Mouse (Mus musculus) embryonic facial prominence, embryonic 13.5 days (tissue): ENCODE measurements around the gene Tulp2. TPM values are rescaled to one million over a fixed set of nuclear protein-coding genes. Genes with fewer than 3 reads are reported as not detected.

Experiments
- ATAC-seq: fragments of 200-750 bp; cut with Nextera tagmentation; 2 replicates; pipeline ENCODE4 v1.8.0; 2017; ENCODE audit warnings: low read depth; ENCODE audit not compliant: insufficient number of reproducible peaks, insufficient read depth, low FRiP score, low TSS enrichment
- H3K27ac ChIP-seq: fragments of 300-500 bp; sonication (generic); 2 replicates; pipeline ENCODE4 v1.5.1; 2015; ENCODE audit warnings: moderate library complexity, mild to moderate bottlenecking, inconsistent platforms
- H3K27me3 ChIP-seq: fragments of 300-500 bp; sonication (generic); 2 replicates; pipeline ENCODE4 v1.6.1; 2015; ENCODE audit warnings: mild to moderate bottlenecking, inconsistent platforms
- H3K36me3 ChIP-seq: fragments of 300-500 bp; sonication (generic); 2 replicates; pipeline ENCODE4 v1.6.1; 2015; ENCODE audit warnings: mild to moderate bottlenecking, inconsistent platforms
- H3K4me1 ChIP-seq: fragments of 300-500 bp; sonication (generic); 2 replicates; pipeline ENCODE4 v1.6.1; 2015; ENCODE audit warnings: inconsistent platforms
- H3K4me2 ChIP-seq: fragments of 300-500 bp; sonication (generic); 2 replicates; pipeline ENCODE4 v1.6.1; 2015; ENCODE audit warnings: moderate library complexity, mild to moderate bottlenecking, inconsistent platforms
- H3K4me3 ChIP-seq: fragments of 300-500 bp; sonication (generic); 2 replicates; pipeline ENCODE4 v1.5.1; 2015; ENCODE audit warnings: mild to moderate bottlenecking, inconsistent platforms
- H3K9ac ChIP-seq: fragments of 300-500 bp; sonication (generic); 2 replicates; pipeline ENCODE4 v1.6.1; 2015; ENCODE audit warnings: mild to moderate bottlenecking, inconsistent platforms
- H3K9me3 ChIP-seq: fragments of 300-500 bp; sonication (generic); 2 replicates; pipeline ENCODE4 v1.6.1; 2016; ENCODE audit warnings: inconsistent platforms
- WGBS: fragments of 180-500 bp; shearing (Covaris S2); methylation state at CpG from one replicate; pipeline ENCODE4 v1.1.7; 2015; ENCODE audit warnings: mixed read lengths; 5-methylcytosine and 5-hydroxymethylcytosine counted together
- polyA plus RNA-seq: library from polyadenylated mRNA; unstranded; fragments of >200 nt; fragmentation: Nextera tagmentation; extraction: Ambion mirVana; gene quantifications from 2 replicates; pipeline ENCODE4 v1.2.1, GENCODE M21; 2015

The Tulp2 gene
- polyA plus RNA-seq, 1 experiment from 2014 or later: 0.59 TPM

GRCm38 (mm10) chr7:45549641-45550436 lies 68.2 kb downstream of the Tulp2 start:
- no peak overlapping the region for H3K4me2 ChIP-seq
- no peak overlapping the region for H3K4me3 ChIP-seq
- H3K27me3 ChIP-seq: no peaks in the 10 kb centered on the region
- 0 out of 2 replicates have a peak, but pooled peaks cover 5% of the 10 kb centered on the region for H3K4me1 ChIP-seq
- H3K9ac ChIP-seq: no peak overlapping the region
- no peaks in the 10 kb centered on the region for H3K36me3 ChIP-seq
- WGBS: 85% methylated on average over 16 of the region's 16 CpGs
- no peak for ATAC-seq
- no peaks in the 10 kb centered on the region for H3K9me3 ChIP-seq
- no peak overlapping the region for H3K27ac ChIP-seq

- H3K9ac ChIP-seq: no peak overlapping the region
- no peak overlapping the region for H3K27ac ChIP-seq
- H3K36me3 ChIP-seq: no peaks in the 10 kb centered on the region
- H3K4me3 ChIP-seq: no peak overlapping the region
- no peaks in the 10 kb centered on the region for H3K27me3 ChIP-seq
- 79% methylated on average over 11 of the region's 11 CpGs for WGBS
- no peaks in the 10 kb centered on the region for H3K9me3 ChIP-seq
- H3K4me1 ChIP-seq: 0 out of 2 replicates have a peak, but pooled peaks cover 6% of the 10 kb centered on the region
- ATAC-seq: no peak
- no peak overlapping the region for H3K4me2 ChIP-seq
Measured at GRCm38 (mm10) chr7:45550821-45551511, 69.3 kb downstream of the Tulp2 start.

GRCm38 (mm10) chr7:45551512-45551883 lies 69.8 kb downstream of the Tulp2 start:
- Histone ChIP-seq H3K4me1 (0 out of 2 replicates have a peak, but pooled peaks cover 9% of the 10 kb centered on the region), H3K27ac (no peak overlapping the region), H3K9ac (no peak overlapping the region), H3K27me3 (no peaks in the 10 kb centered on the region), H3K36me3 (no peaks in the 10 kb centered on the region), H3K4me3 (no peak overlapping the region), H3K9me3 (no peaks in the 10 kb centered on the region), H3K4me2 (no peak overlapping the region)
- 80% methylated on average over 8 of the region's 8 CpGs for WGBS
- ATAC-seq: no peak

- 0 out of 2 replicates have a peak, but pooled peaks cover 9% of the 10 kb centered on the region for H3K4me1 ChIP-seq
- no peaks in the 10 kb centered on the region for H3K27me3 ChIP-seq
- H3K9ac ChIP-seq: no peak overlapping the region
- ATAC-seq: no peak
- 61% methylated on average over 8 of the region's 8 CpGs for whole genome bisulfite sequencing
- H3K36me3 ChIP-seq: no peaks in the 10 kb centered on the region
- no peak overlapping the region for H3K4me3 ChIP-seq
- no peak overlapping the region for H3K4me2 ChIP-seq
- no peaks in the 10 kb centered on the region for H3K9me3 ChIP-seq
- no peak overlapping the region for H3K27ac ChIP-seq
Measured at GRCm38 (mm10) chr7:45553519-45553918, 71.8 kb downstream of the Tulp2 start.

GRCm38 (mm10) chr7:45553990-45554389 lies 72.3 kb downstream of the Tulp2 start:
- Histone ChIP-seq H3K4me2 (no peak overlapping the region), H3K27ac (no peak overlapping the region), H3K4me3 (no peak overlapping the region), H3K4me1 (0 out of 2 replicates have a peak, but pooled peaks cover 9% of the 10 kb centered on the region), H3K36me3 (no peaks in the 10 kb centered on the region), H3K9ac (no peak overlapping the region), H3K9me3 (no peaks in the 10 kb centered on the region), H3K27me3 (no peaks in the 10 kb centered on the region)
- ATAC-seq: no peak
- 88% methylated on average over 2 of the region's 2 CpGs for WGBS

- no peaks in the 10 kb centered on the region for H3K27me3 ChIP-seq
- H3K4me3 ChIP-seq: no peak within 1 kb of the TSS
- no peak within 1 kb of the TSS for H3K4me2 ChIP-seq
- 20% methylated on average over 8 of the region's 8 CpGs for WGBS
- no peaks in the 10 kb centered on the region for H3K36me3 ChIP-seq
- ATAC-seq: no peak
- peak within 1 kb of the TSS; percentile 51; the same call in 1 of the 2 replicates for H3K9ac ChIP-seq
- no peak within 1 kb of the TSS for H3K27ac ChIP-seq
- H3K9me3 ChIP-seq: no peaks in the 10 kb centered on the region
- H3K4me1 ChIP-seq: 0 out of 2 replicates have a peak, but pooled peaks cover 9% of the 10 kb centered on the region
Measured at GRCm38 (mm10) chr7:45554744-45555143, 73.1 kb downstream of the Tulp2 start, which contains the start of gene Hsd17b14. Gene Hsd17b14, plus strand, starts transcription at chr7:45554893.

GRCm38 (mm10) chr7:45555787-45556186 lies 74.1 kb downstream of the Tulp2 start:
- Histone ChIP-seq H3K27me3 (no peaks in the 10 kb centered on the region), H3K4me1 (0 out of 2 replicates have a peak, but pooled peaks cover 5% of the 10 kb centered on the region), H3K4me3 (no peak overlapping the region), H3K27ac (no peak overlapping the region), H3K9ac (0 out of 2 replicates have a peak overlapping the region, but pooled peaks have one; percentile 32), H3K4me2 (no peak overlapping the region), H3K9me3 (no peaks in the 10 kb centered on the region), H3K36me3 (no peaks in the 10 kb centered on the region)
- 29% methylated on average over 8 of the region's 8 CpGs for WGBS
- ATAC-seq: no peak

- Histone ChIP-seq H3K9ac (0 out of 2 replicates have a peak overlapping the region, but pooled peaks have one; percentile 12), H3K9me3 (no peaks in the 10 kb centered on the region), H3K4me2 (no peak overlapping the region), H3K27me3 (no peaks in the 10 kb centered on the region), H3K4me1 (peaks cover 14% of the 10 kb centered on the region), H3K36me3 (no peaks in the 10 kb centered on the region), H3K27ac (no peak overlapping the region), H3K4me3 (no peak overlapping the region)
- WGBS: 59% methylated on average over 6 of the region's 6 CpGs
- ATAC-seq: no peak
Measured at GRCm38 (mm10) chr7:45558907-45559306, 77.2 kb downstream of the Tulp2 start.

- Histone ChIP-seq H3K36me3 (no peaks in the 10 kb centered on the region), H3K4me2 (no peak overlapping the region), H3K4me1 (peaks cover 14% of the 10 kb centered on the region), H3K4me3 (no peak overlapping the region), H3K9me3 (no peaks in the 10 kb centered on the region), H3K27me3 (no peaks in the 10 kb centered on the region), H3K27ac (no peak overlapping the region), H3K9ac (no peak overlapping the region)
- 77% methylated on average over 7 of the region's 7 CpGs for WGBS
- ATAC-seq: no peak
Measured at GRCm38 (mm10) chr7:45560241-45560640, 78.6 kb downstream of the Tulp2 start.

GRCm38 (mm10) chr7:45560843-45561623 lies 79.4 kb downstream of the Tulp2 start:
- Histone ChIP-seq H3K27ac (no peak overlapping the region), H3K9ac (0 out of 2 replicates have a peak overlapping the region, but pooled peaks have one; percentile 46), H3K4me3 (no peak overlapping the region), H3K4me1 (peaks cover 13% of the 10 kb centered on the region), H3K9me3 (no peaks in the 10 kb centered on the region), H3K4me2 (peak overlapping the region; percentile 33), H3K27me3 (no peaks in the 10 kb centered on the region), H3K36me3 (no peaks in the 10 kb centered on the region)
- 19% methylated on average over 17 of the region's 17 CpGs for whole genome bisulfite sequencing
- ATAC-seq: no peak
